Mouse (Mus musculus): Measurements from ENCODE around the gene Sp1.

Gene Sp1

GRCm38 (mm10) chr15:102433173-102433572 is 27.2 kb downstream of the Sp1 start:
- no peak for DNase-seq (ENCODE audit: low spot score)

- DNase-seq (ENCODE audit: low spot score): peak; percentile 88
These were observed 36.5 kb downstream of the Sp1 start for GRCm38 (mm10) chr15:102442490-102442889.

GRCm38 (mm10) chr15:102445146-102445545 is 39.2 kb downstream of the Sp1 start, which contains the start of gene Amhr2:
Gene Amhr2 (plus strand): TSS chr15:102445367.
- DNase-seq (ENCODE audit: low spot score): no peak

- DNase-seq (ENCODE audit: low spot score): no peak
These were observed 40.5 kb downstream of the Sp1 start for GRCm38 (mm10) chr15:102446448-102446847.

GRCm38 (mm10) chr15:102449366-102449765 is 43.4 kb downstream of the Sp1 start:
- DNase-seq (ENCODE audit: low spot score): no peak

GRCm38 (mm10) chr15:102450928-102451327 is 45.0 kb downstream of the Sp1 start:
- no peak for DNase-seq (ENCODE audit: low spot score)

GRCm38 (mm10) chr15:102451666-102452430 is 45.9 kb downstream of the Sp1 start:
- DNase-seq (ENCODE audit: low spot score): no peak

- DNase-seq (ENCODE audit: low spot score): no peak
These were observed 50.0 kb downstream of the Sp1 start for GRCm38 (mm10) chr15:102455993-102456392.

- DNase-seq (ENCODE audit: low spot score): no peak
These were observed 52.2 kb downstream of the Sp1 start for GRCm38 (mm10) chr15:102458050-102458736.

GRCm38 (mm10) chr15:102458904-102459317 is 53.0 kb downstream of the Sp1 start, which contains the start of gene Prr13:
Gene Prr13 (plus strand): TSS chr15:102459028.
- peak; percentile 97 for DNase-seq (ENCODE audit: low spot score)

GRCm38 (mm10) chr15:102459381-102459780 is 53.4 kb downstream of the Sp1 start:
- DNase-seq (ENCODE audit: low spot score): no peak

GRCm38 (mm10) chr15:102459847-102460246 is 53.9 kb downstream of the Sp1 start:
- DNase-seq (ENCODE audit: low spot score): no peak

GRCm38 (mm10) chr15:102460409-102460808 is 54.5 kb downstream of the Sp1 start:
- DNase-seq (ENCODE audit: low spot score): no peak

GRCm38 (mm10) chr15:102460971-102461370 is 55.0 kb downstream of the Sp1 start:
- no peak for DNase-seq (ENCODE audit: low spot score)

- DNase-seq (ENCODE audit: low spot score): no peak
These were observed 55.6 kb downstream of the Sp1 start for GRCm38 (mm10) chr15:102461430-102462075.

GRCm38 (mm10) chr15:102463666-102464065 is 57.7 kb downstream of the Sp1 start:
- no peak for DNase-seq (ENCODE audit: low spot score)

- no peak for DNase-seq (ENCODE audit: low spot score)
These were observed 62.9 kb downstream of the Sp1 start for GRCm38 (mm10) chr15:102468675-102469370.

- peak; percentile 96 for DNase-seq (ENCODE audit: low spot score)
These were observed 64.3 kb downstream of the Sp1 start, which contains the start of gene Pcbp2 for GRCm38 (mm10) chr15:102470183-102470604. Gene Pcbp2 (plus strand): TSS chr15:102470539.

- DNase-seq (ENCODE audit: low spot score): peak; percentile 78
These were observed 64.8 kb downstream of the Sp1 start for GRCm38 (mm10) chr15:102470605-102471294.

- no peak for DNase-seq (ENCODE audit: low spot score)
These were observed 65.3 kb downstream of the Sp1 start for GRCm38 (mm10) chr15:102471295-102471645.

- DNase-seq (ENCODE audit: low spot score): no peak
These were observed 65.8 kb downstream of the Sp1 start for GRCm38 (mm10) chr15:102471727-102472126.
